Mouse (Mus musculus) megakaryocyte, embryonic 14.5 days (primary cell): ENCODE measurements around the gene Rassf8.

ENCODE experiments used
- FLI1 ChIP-seq: IDR thresholded peaks from 2 replicates; pipeline ENCODE4 v1.6.1; 2012; ENCODE audit warnings: low read length, inconsistent platforms, mixed read lengths
- GATA1 ChIP-seq: IDR thresholded peaks from 3 replicates; pipeline ENCODE4 v1.6.1; 2012; ENCODE audit warnings: mixed read lengths, low read length, inconsistent platforms, borderline replicate concordance

DNA sequence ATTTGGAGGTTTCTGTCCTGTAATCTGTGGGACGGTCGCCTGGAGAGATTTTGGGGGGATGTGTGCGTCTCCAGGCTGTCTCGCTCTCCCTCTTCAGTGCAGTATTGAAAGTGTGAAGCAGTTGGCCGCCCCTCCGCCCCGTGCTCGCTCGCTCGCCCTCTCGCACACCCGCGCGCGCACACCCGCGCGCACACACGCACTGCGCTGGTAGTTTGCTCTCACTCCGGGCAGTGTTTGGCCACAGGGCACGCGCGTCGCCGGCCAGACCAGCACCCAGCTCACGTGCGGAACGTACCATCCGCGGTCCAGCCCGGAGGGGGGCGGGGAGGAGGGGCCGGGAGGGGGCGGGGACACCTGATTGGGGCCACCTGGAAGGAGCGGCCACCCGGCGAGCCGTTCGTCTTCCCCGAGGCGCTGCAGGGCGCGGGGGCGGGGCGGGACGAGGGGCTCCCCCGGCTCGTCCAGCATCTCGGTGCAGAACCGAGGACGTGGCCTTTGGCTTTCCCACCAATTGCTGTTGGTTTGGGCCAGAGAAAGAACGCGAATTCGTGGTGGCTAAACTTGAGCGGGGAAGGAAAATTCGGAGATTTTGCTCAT, 118.8 kb downstream of the Rassf8 start, which contains the start of gene Bhlhe41:
- TF ChIP-seq GATA1 (no peak), FLI1 (no peak)
